Mouse (Mus musculus): ENCODE measurements around the gene Cmas.

Gene Cmas

DNA sequence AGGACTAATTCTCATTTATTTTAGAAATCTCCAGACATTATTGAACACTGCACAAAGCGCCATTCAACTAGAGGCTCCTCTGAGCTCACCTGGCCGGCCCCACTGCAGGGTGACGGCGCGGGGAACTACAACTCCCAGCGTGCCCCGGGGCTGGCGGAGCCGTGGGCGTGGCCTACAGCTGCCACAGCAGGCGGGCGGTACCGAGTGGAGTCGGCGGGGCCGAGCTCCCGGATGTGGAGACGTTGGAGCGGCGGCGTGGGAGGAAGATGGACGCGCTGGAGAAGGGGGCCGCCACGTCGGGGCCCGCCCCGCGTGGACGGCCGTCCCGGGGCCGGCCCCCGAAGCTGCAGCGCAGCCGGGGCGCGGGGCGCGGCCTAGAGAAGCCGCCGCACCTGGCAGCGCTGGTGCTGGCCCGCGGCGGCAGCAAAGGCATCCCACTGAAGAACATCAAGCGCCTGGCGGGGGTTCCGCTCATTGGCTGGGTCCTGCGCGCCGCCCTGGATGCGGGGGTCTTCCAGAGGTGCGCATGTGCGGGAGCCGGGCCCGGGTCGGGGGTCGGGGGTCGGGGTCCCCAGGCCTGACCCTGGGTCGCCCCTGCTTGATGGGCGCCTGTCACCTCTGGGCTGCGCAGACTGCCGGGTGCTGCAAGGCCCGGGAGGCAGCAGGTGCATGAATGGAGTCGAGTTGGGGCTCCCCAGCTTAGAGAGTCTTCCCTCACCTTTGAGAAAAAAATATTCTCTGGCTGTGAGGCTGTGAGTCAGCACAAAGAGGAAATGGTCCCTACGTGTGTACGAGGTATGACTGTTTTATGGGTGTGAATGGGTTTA, at the start of gene Cmas:
Gene Cmas (plus strand): TSS at position 180 of the 827 bp plus-strand sequence.
- peak; percentile 89 to 94 for DNase-seq

DNA sequence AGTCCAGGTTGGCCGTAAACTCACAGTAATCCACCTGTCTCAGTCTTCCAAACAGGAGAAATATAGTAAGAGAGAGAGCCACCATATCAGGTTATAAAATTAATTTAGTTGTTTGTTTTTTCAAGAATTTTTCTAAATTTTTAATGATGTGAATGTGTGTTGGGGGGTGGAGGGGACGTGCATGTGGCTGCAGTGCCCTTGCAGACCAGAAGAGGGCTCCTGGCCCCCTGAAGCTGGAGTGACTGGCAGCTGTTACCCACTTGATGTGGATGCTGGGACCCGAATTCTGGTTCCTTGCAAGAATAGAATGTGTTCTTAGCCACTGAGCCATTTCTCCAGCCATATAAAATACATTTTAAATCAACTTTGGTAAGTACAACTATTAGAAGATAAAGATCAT, 49.8 kb upstream of the Cmas start:
- DNase-seq = peak in 1 of 2 experiments; percentile 13

DNA sequence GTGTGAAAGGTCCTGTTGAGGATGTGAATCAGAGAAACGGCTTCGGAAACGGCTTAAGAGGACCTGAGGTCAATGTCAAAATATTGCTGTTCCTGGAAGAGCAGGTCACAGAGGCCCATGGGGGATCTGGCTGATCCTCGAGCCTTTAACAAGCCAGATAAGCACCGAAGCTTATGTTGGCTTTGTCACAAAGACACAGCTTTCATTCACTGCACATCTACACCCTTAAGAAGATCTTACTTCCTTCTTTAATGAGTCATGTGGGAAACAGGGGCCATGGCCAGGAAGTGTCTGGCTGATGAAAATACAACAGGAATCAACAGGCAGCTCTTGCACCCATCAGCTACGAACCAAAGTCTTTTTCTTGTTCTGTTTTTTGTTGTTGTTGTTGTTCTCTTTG, 48.1 kb upstream of the Cmas start:
- DNase-seq = no peak

DNA sequence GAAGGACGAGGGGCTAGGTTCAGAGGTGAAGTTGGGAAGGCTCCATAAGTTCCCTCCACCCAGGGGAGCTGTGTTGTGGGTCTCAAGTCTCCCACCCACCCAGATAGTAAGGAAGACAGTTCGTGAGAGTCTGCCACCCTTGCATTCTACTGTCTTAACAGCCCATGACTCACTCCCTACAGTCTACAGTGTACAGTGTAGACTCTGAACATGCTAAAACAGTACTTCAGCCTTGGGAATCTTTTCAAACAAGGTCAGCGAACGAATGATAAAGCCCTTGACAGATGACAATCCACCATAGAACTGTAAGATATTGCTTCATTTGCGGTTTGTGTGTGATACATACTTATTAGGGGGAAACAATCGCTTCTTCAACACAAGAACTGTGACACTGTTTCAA, 45.8 kb upstream of the Cmas start:
- DNase-seq = no peak

DNA sequence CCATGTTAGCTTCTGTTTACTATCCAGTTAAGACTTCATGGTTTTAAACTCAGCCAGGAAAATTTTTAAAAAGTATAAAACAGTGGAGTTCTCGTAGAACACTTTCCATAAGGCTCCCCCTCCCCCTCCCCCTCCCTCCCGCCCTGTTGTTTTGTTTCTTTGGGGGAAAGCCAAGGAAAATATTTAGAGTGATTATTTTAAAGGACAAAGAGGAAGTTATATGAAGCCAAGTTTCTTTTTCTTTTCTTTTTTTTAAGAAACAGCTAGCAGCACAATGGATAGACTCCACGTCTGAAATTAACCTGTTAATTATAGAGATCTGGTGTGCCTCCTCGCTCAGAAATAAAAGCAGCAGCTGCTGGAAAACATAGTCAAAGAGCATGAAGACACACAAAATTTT, 45.4 kb upstream of the Cmas start:
- no peak for DNase-seq

DNA sequence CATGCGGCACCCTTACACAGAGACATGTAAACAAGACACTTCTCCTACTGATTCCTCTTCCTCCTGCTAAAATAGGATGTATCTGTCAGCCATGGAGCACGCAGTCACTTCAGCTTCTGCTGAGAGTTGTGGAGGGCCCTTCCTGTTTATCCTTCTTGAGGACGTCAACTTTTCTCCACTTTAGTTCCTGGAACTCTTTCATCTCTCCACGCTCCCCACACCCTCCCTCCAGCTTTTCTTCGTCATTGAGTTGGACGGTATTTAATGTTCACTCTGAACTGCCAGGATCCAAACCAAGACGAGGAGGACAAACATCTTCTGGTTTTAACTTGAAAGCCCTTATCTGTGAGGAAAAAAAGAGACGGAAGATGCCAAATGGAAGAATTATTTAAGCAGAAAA, 41.5 kb upstream of the Cmas start:
- no peak for DNase-seq

DNA sequence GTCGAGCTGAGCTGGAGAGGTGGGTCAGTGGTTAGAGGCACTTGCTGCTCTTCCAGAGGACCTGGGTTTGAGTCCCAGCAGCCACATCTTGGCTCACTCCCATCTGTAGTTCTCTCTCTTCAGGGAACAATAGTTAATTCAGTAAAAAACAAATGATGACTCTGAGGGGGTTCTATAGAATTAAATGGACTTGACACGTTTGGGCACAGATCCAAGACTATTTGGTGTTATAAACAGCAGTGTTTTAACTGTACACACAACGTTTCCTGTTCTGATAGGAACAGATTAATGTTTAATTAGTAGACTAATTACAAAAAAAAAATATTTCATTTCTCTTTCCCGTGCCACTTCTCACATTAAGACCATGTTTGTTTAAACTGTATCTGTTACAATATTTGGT, 39.3 kb upstream of the Cmas start:
- no peak for DNase-seq

DNA sequence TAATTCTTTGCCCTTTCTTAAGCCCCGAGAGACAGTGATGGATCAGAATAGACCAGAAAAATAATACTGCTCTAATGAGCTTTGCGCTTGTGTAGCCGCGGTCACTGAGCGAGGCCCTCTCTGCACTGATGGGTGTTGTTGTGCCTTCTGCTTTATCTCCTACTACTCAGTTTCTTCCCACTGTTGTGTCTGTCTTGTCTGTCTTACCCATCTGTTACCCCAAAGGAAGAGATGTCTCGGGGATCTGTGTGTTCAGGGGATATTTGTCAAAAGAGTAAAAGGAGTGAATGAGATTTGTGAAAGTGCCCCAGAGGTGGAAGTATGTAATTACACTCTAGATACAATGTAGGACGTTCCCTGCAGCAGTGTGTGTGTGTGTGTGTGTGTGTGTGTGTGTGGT, 38.3 kb upstream of the Cmas start:
- no peak for DNase-seq

DNA sequence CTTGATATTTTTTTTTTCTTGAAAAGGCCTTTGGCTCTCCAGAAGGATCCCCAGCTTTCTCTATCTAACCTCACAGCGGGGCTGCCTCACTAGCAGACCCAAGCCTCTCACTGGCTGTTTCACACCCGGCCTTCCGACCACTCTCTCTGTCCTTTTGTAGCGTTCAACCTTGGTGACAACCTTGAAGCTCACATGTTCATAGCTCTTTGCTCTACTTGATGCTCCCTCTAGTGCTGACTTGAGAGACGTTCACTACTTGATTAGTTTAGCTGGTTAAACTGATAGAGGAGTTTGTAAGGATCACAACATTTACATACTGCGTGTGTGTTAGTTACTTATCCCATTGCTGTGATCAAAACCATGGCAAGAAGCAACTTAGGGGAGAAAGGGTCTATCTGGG, 35.8 kb upstream of the Cmas start:
- DNase-seq = no peak

DNA sequence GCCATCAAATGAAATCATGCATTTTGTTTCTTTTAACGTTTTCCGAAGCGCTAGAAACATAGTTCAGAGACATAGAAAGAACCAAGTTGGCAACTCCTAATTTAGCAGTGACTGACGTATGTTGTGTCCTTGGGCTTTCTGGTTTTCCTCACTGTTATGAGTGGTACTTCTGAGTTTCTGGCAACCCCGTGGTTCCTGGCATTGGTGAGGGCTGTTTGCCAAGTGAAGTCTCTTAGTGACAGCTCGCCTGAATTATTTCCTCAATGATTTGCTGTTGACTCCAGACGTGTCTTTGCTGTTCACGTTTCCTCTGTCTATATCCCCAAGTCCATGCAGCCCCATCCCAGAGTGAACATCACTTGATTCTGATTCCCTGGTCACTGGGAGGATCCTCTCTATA, 34.8 kb upstream of the Cmas start:
- DNase-seq = no peak

DNA sequence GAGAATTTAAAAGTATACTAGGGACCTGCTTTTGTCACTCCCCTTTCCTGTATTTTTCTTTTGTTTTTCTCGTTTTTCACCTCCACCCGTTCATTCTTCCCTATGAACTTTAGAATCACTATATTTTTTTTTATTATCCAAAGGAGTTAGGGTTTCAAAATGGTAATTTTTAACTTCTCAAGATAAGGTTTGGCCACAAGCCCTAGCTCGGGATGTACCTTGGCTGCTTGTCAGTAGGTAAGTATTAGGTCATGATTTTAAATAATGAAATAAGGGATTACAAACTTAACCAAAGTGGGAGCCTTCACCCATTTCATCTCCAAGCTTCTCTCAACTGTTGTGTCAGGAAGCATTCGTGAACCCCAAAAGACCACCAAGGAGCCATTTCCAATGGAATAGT, 30.5 kb upstream of the Cmas start:
- no peak for DNase-seq

DNA sequence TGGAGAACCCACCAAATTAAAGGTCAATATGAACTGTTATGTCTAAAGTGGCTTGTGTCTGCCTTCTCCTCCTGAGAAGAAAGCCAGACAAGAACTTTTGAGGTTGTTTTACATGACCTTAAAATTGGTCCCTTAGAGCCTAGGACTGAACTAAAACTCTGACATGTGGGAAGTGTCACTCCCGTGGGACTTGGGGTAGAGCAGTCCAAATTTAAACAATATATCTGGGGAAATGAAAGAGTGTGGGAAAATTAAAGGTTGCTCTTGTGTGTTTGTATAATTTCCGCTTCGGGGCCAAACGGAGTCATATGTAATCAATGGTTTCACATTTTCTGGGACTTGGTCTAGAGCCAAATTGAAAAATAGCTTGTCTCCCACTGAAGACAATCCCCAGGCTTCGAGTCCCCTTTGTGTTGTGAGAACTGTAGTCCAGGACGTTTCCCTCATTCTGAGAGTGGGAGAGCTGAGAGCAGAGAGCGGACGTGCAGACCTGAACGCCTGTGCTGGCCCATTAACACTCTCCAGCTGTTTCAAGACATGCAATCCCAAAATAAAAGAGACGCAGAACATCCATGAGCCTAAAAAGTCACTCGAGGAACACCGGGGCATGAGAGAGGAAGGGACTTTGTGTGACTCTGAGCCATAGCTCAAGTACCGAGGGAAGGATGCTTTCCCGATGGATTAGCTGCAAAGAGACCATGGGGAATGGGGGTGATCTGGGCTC, 23.8 kb upstream of the Cmas start:
- DNase-seq = no peak

DNA sequence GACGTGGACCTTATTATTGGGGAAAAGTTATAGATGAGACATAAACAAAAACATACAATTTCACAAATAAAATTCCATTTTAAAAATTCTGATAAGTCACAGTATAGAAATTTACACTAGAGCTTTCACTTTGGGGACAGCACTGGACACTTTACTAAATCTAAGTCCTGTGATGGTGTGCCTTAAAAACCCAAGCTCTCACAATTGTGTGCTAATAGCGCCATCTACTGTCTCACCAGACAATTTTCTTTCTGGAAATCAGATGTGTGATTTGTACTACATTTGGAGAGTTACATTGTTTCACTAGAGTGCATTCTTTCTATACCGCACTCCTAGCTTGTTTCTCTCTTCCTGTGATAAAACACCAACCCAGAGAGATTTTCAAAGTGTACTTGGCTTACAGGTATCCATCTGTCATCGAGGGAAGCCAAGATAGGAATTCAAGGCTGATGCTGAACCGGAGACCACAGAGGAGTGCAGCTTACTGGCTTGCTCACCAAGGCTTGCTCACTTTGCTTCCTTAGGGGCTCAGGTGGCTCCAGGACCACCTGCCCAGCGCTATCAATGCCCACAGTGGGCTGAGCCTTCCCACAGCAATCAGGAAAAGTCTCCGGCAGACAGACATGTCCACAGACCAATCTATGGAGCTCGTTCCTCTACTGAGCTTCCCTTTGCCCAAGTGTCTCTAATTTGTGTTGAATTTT, 21.0 kb upstream of the Cmas start:
- no peak for DNase-seq

DNA sequence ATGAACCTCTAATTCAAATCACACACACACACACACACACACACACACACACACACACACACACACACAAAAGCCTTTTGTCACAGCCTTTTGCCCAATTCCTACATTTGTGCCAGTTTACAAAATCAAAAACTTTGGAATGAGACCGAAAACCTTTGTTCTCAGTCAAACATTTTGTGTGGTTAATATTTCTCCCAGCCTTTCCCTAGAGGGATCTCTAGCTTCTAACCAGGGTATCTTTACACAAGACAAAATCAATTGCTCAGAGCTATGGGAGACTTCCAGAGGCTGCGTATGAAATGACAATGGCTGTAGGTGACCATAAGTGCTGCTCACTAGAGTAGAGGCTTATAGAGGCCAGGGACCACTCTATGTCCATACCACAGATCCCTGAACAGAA, 18.3 kb upstream of the Cmas start:
- DNase-seq = no peak

DNA sequence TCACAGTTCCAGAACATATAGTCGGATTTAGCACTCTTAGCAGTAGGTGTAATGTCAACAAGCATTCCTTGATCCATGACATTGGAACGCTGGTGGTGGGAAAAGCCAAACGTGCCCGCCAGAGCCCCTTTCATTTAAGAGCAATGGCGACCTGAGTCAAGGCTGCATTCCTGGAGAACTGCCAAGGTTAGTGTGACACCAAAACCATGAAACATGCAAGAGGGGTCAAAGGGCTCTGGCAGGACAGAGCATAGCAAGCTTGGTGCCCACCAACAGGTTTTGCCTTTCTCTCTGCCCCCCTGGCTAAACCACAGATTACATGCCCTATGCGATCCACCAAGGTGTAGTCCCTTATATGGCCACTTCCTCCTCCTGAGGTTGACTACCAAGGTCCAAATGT, 17.8 kb upstream of the Cmas start:
- DNase-seq = no peak

DNA sequence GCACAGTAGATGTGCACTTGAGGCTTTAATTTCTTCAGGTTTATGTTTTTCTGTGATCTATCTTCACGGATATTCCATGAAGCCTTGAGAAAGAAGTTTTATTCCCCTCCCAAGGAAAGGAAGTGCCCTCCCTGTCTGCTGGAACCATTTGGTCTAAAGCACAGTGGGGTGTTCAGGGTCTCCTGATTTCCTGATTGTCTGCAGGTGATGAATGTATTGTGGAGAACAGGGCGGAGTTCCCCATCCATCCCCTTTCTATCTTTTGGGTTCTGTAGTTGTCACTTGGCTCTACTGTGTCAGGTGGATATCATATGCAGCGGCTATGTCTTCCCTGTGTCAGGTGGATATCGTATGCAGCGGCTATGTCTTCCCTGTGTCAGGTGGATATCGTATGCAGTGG, 14.7 kb upstream of the Cmas start:
- no peak for DNase-seq

DNA sequence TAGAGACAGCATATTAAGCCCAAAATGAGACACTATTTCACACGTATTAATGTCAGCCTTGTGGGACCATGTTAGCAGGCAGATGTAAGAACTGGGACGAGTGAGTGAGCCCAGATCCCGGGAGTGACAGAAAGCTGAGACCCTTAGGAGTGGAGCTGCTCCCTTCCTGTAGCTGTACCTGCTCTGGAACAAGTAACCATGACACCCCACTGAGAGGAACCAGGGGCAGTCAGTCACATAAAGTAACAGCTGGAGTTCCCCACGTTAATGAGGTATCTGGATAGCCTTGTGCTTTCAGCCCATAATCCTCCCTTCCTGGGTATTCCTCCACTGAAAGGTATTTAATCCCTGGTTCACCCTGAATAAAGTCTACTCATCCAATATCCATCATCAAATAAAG, 13.3 kb upstream of the Cmas start:
- DNase-seq = no peak

DNA sequence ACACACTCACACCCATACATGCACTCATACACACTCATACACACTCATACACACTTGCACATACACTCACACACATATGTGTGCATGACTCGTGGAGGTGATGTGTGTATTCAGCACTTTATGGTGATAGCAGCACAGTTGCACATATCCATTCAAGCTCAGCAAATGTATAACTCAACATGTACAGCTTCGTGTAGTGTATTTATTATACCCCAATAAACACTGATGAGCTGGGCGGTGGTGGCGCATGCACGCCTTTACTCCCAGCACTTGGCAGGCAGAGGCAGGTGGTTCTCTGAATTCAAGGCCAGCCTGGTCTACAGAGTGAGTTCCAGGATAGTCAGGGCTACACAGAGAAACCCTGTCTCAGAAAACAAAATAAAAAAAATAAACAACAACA, 11.0 kb upstream of the Cmas start:
- DNase-seq = no peak

DNA sequence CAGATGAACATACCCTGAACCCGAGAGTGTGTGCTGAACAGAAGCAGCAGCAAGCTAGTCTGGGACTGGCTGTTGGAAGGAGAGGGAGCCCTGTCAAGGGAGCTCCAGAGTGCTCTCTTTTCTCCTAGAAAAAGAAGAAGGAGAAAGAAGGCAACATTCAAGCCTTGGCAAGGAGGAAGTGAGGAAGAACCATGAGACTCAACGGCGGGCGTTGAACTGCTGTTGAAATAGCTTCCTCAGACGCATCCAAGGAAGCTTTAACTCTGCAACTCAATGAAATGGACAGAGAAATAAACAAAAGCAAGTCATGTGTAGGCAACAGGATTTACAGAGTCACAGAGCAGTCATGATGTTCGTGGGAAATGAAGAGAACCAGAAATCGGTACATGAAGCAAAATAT, 9.7 kb upstream of the Cmas start:
- no peak for DNase-seq

DNA sequence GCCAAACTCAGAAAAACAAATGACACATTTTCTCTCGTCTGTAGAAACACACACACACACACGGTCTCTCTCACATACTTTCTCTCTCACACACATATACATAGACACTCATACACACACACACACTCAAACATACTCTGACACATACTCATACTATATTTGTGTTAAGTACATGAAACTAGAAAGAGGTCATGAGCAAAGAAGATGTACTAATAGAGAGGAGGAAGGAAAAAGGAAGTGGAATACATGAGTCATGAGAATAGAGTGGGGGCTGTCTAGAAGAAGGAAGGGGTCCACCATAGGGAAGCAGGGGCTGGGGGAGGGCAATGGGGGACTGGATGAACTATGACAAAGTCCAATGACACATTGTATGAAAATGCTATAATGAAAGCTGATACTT, 9.3 kb upstream of the Cmas start:
- DNase-seq = no peak

DNA sequence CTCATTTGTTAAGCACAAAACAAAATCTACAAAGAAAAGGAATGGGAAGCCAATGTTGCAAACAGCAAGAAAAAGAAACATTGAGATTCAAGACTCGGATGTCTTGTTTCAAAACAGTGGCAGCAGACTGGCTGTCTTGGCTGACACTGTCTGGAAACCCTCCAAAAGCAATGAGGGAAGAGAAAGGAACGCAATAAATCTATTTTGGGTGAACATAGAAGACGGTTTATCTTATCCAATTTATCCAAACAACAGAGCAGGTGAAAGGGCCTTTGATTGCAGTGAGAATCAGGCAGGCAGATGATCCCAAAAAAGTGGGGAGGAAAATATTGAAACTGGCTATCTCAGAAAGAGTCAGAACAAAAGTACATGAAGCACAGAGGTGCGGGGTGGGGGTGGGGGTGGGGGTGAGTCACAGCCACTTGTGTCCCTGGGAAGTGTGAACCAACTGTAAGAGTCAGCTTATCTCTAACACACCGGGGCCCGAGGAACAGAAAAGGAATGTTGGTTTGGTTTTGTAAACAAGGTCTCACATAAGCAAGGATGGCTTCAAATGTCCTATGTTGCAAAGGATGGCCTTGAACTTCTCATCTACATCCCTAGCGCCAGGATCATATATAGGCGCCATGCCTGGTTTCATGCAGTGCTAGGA, 8.3 kb upstream of the Cmas start:
- DNase-seq = no peak

DNA sequence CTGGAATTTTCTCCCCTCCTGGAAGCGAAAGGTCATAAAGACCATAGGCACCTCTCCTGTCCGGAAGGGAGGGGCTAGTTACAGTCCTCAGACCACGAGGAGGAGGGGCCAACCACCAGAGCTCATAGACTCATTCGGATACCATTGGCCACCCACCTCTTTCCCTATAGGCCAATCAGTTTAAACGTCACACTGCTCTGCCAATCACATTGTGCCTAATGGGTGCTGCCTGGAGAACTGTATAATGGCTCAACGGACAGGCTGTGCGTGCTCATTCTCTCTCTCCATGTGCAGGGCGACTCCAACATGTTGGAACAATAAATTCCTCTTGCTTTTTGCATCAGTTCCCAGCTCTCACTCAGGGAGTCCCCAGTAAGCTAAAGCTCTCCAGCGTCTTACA, 5.1 kb upstream of the Cmas start:
- DNase-seq = no peak
